Mouse (Mus musculus) liver, adult 2 months (tissue): ENCODE measurements at regions not wholly inside any gene's neighbourhood (a gene's known extent, or its start where the extent isn't known, plus 50 kb on each side); places are given as distances from the start of the nearest gene placed in this dataset.

Experiments used
- CTCF ChIP-seq: fragments of 200-500 bp; IDR thresholded peaks from 2 replicates; pipeline ENCODE4 v1.5.1; 2011; ENCODE audit warnings: low read depth, low read length, control low read depth
- POLR2A ChIP-seq: fragments of 200-500 bp; IDR thresholded peaks from 2 replicates; pipeline ENCODE4 v1.6.1; 2011; ENCODE audit warnings: low read length, control low read depth; ENCODE audit not compliant: insufficient read depth; ENCODE audit errors: extremely low read depth

DNA sequence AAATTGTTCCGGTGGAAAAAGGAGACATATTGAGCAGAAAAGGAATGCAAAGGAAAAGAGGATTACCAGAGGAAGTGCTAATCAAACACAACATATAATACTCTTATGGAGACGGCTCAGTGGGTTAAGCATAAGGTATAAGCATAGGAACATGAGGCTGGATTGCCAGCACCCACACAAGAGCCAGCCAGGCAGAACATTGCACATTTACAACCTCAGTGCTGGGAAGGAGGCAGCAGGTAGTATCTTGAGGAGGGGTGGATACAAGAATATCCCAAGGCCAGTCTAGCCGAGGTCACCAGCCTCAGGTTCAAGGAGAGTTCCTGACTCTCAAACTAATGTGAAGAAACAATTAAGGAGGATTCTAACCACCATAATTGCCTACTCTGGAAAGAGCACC, 138.0 kb downstream of the Emp1 start:
- no peak for TF ChIP-seq CTCF
- TF ChIP-seq POLR2A: no peak
